Mouse (Mus musculus): ENCODE measurements at regions not wholly inside any gene's neighbourhood (a gene's known extent, or its start where the extent isn't known, plus 50 kb on each side); places are given as distances from the start of the nearest gene placed in this dataset.

GRCm38 (mm10) chr6:148652434-148652833 lies 178.8 kb downstream of the Ipo8 start:
- TF ChIP-seq CTCF (IDR thresholded peaks at IDR 0.05; ENCODE audit: low read depth): no peak
- TF ChIP-seq EP300 (IDR thresholded peaks at IDR 0.05; ENCODE audit: low read depth): no peak
